In genomic region chr8:94386214-94387026, GRCm38 (mm10) we compare ENCODE assay signal across 8 mouse cellular contexts. TPM values are rescaled to one million over a fixed set of nuclear protein-coding genes. Genes with fewer than 3 reads are reported as not detected.
DNase-seq lines count a peak whose midpoint lies in the region; ATAC-seq and TF ChIP-seq lines count a peak whose summit lies in the region.

Gene Herpud1, plus strand, starts transcription at chr8:94386438.

- no peaks in the 10 kb centered on the region for H3K27me3 ChIP-seq in forebrain, embryonic 15.5 days

- peak; percentile 100 for ATAC-seq in forebrain, embryonic 15.5 days (replicated peaks)
- ATAC-seq in neutrophil, adult 5-6 weeks (ENCODE audit: extremely low read depth, insufficient number of reproducible peaks, low FRiP score, poor library complexity, severe bottlenecking): peak; percentile 91

- peak within 1 kb of the TSS; percentile 84 for H3K4me3 ChIP-seq in forebrain, embryonic 15.5 days
- H3K4me3 ChIP-seq in lung, adult 2 months (replicated peaks; ENCODE audit: extremely low read depth, low read depth, low read length): peak within 1 kb of the TSS; percentile 97

- TF ChIP-seq POLR2A in lung, adult 2 months (IDR thresholded peaks at IDR 0.05; ENCODE audit: borderline replicate concordance, extremely low read depth, low read depth, low read length): peak; percentile 82

- H3K9me3 ChIP-seq in forebrain, embryonic 15.5 days: no peaks in the 10 kb centered on the region

- H3K36me3 ChIP-seq in forebrain, embryonic 15.5 days: peaks cover 21% of the 10 kb centered on the region

- no peak for TF ChIP-seq CTCF in lung, adult 2 months (IDR thresholded peaks at IDR 0.05; ENCODE audit: insufficient read depth, low read length)

- peaks cover 16% of the 10 kb centered on the region for H3K4me1 ChIP-seq in forebrain, embryonic 15.5 days
- peaks cover 10% of the 10 kb centered on the region for H3K4me1 ChIP-seq in lung, adult 2 months (ENCODE audit: control insufficient read depth, insufficient read depth, low read length)

- peak within 1 kb of the TSS; percentile 90 for H3K9ac ChIP-seq in forebrain, embryonic 15.5 days (replicated peaks)

- peak within 1 kb of the TSS; percentile 91 for H3K27ac ChIP-seq in forebrain, embryonic 15.5 days (replicated peaks)

- DNase-seq in ES-CJ7 (ENCODE audit: low read depth, low spot score): peak; percentile 95
- peak; percentile 98 for DNase-seq in cerebellum, adult 11 months
- peak; percentile 98 for DNase-seq in heart, postnatal 25 days (ENCODE audit: low spot score)
- DNase-seq in layer of hippocampus, adult 18-20 months (ENCODE audit: low spot score in 2 of 2): peak; percentile 99
- DNase-seq in lung, adult 2 months: peak; percentile 98
- DNase-seq in thymus, adult 18-20 months: peak; percentile 97

- intact Hi-C loops in heart, postnatal 25 days (cut with DNase I): loop anchor here (2.0 kb wide), 1 partner anchor 30 kb away; no protein-coding TSS in a partner anchor

- WGBS in forebrain, embryonic 15.5 days: 0% methylated on average over 65 of the region's 65 CpGs
- under 1% methylated on average over 65 of the region's 65 CpGs for WGBS in lung, adult 2 months

- peak within 1 kb of the TSS; percentile 77 for H3K4me2 ChIP-seq in forebrain, embryonic 15.5 days (replicated peaks)

RNA-seq across cellular contexts. Expression of gene Herpud1, which starts in this region (rescaled TPM):
- 62.5 and 66.5 TPM in 2 replicates for polyA plus RNA-seq in forebrain, embryonic 15.5 days (2015; fragmentation: Nextera tagmentation; extraction: Ambion mirVana)
- 100 to 1,000 TPM; 180 to 257 TPM for total RNA-seq in heart, postnatal 25 days (2021)
- total RNA-seq in layer of hippocampus, adult 18-20 months (2021): 10 to 100 TPM; 66.6 to 76.8 TPM
- polyA plus RNA-seq in lung, adult 2 months (2012; rRNA removed): 341 and 489 TPM in 2 replicates
- total RNA-seq in neutrophil, adult 5-6 weeks (2017): 142 and 154 TPM in 2 replicates

Comparison
In these comparisons a context has a peak if more than half of its experiments do, and no peak if none do; other contexts are left out.
1. Peak in every context shown above with its lines: DNase-seq, ATAC-seq, H3K4me3 ChIP-seq and H3K27ac ChIP-seq.